Mouse (Mus musculus) cerebellum, adult 11-12 months (tissue): Measurements from ENCODE around the gene Ocel1.

Source experiments
- DNase-seq: peaks from one replicate; pipeline ENCODE4 v3.0.0; 2022

Gene Ocel1

DNA sequence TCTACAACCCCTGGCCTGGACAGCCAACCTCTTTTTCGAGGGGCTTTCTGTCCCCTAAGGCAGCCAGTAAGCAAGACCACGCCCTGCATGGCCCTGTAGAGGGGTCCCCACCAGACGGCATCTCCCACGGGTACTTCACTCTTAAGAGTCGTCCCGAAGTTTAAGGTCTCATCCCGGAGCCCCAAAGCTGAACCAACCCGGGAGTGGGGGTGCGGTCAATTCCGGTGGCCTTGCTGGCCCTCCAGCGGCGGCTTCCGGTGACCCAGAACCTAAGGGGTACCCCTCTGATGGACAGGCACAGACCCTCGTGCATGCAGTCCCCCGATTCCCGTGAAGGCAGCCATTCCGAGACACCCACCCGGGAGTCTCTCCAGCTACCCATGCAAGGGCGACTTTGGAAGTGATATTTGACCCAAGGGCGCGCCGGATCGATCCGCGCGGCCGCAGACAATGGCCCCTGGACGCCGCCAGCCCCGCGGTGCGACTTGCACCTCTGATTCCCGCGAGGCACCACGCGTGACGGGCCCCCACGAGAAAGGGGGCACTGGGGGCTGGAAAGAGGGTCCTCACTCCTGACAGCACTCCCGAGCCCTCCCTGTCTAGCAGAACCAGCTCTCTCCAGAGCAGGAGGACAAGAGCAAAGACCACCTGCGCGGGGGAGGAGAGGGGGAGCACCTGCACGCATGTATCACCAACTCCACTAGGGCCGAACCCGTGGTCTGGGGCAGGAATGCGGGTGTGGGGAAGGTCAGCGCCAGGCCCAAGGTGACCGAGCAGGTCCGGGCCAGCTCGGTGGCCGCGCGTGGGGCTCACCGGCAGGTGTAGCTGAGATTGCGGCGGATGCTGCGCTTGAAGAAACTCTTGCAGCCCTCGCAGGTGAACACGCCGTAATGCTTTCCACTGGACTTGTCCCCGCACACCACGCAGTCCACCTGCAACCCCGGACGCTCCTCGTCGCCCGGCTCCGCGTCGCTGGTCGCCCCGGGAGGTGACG, 9.4 kb downstream of the Ocel1 start:
- DNase-seq: peak; percentile 60

DNA sequence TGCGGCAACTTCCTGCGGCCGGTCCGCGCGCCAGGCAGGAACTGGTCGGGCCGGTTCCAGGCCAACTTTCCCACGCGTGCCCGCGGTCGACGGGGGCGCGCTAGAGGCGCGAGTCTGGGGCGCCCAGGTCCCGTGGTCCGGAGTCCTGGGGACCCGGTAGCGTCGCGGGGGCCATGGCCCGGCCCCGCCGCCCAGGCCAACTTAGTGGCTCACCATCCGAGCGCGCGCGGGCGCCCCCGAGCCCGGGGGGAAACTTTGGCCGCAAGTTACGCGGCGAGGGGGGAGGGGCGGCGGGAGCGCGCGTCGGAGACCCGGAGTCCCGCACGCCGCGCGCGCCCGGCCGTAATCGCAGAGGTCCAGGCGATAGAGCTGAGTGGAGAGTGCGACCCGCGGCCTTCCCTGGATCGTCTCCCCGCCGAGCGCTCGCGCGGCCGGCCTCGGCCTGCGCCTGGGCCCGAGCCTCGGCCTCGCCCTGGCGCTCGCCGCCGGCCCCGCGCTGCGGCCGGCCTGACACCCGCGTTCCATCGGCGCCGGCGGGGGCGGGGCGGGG, 10.4 kb downstream of the Ocel1 start, which contains the start of gene Nr2f6:
Nr2f6 (minus strand) TSS at position 540 of the 550 bp plus-strand sequence.
- DNase-seq: peak; percentile 72

DNA sequence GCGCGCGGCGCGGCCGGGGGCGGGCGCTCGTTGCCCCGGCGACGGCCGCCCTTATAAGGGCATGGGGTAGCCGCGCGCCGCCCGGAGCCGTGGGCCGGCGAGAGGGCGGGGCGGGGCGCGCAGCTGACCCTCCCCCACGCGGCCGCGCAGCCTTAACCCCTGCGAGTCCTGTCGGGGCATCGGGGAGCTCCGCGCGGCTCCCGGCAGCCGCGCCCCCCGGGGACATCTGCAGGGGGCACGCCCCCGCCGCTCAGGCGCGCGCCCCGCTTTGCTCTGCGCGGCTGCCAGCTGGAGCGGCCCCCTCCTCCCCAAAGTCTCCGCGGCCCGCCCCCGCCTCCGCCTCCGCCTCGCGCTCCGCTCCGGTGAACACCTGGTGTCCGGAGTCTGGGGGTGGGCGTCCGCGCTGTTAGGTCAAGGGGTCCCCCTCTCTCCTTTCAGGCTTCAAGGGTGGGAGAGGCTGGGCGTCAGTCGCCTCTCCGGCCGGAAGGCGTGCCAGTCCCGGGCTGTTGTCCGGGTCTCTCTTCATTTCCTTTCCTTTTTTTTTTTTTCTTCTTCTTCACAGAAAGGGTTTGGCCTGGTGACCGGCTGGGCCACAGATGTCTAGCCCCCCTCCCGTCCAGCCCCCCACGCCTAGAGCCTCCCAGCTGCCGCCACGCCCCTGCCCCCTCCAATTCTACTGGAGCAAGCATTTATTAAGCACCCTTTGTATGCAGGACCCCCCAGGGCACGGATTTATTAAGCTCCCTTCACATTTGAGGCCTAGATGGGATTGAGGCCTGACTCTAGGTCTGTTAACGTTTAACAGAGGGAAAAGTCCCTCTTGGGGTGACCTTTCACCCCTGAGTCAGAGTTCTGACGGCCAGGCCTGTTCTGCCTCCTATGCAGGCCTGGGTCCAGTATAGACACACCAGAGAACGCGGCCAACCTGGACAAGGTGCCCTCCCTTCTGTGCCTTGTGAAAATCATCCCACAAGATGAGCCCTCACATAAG, 11.2 kb downstream of the Ocel1 start:
- DNase-seq: peak; percentile 89

DNA sequence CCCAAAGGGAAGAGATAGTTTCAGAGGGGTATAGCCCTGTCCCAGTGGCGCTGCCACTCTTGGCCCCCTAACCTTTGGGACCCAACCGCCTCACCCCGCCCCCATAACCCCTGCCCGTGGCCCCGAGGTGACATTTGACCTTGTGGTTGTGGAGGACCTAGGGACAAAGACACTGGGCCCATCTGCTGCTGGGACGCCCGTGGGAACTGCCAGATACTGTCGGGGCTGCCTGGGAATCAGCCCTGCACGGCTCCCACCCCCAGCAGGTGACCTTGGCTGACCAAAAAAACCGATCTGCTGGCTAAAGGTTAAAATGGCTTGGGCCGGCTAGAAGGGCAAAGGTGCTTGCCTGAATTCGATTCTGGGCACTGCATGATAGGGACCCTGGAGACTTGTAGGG, 12.3 kb downstream of the Ocel1 start:
- DNase-seq: no peak

DNA sequence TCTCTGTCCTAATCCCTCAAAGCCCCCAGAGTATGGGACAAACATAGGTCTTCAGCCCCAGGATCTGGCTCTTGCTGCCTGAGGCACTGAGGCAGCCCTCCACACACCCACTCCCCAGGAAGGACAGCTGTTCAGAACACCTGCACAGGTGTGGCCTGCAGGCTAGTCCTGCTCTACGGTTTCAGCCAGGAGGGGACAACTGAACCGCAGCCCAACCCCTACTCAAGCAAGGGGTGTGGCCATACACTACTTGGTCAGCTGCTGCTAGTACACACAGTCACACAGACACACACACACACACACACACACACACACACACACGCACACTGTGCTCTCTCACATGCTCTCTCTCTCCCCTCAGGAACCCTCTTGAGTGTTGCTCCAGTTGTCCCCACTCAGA, 12.8 kb downstream of the Ocel1 start:
- DNase-seq: no peak

DNA sequence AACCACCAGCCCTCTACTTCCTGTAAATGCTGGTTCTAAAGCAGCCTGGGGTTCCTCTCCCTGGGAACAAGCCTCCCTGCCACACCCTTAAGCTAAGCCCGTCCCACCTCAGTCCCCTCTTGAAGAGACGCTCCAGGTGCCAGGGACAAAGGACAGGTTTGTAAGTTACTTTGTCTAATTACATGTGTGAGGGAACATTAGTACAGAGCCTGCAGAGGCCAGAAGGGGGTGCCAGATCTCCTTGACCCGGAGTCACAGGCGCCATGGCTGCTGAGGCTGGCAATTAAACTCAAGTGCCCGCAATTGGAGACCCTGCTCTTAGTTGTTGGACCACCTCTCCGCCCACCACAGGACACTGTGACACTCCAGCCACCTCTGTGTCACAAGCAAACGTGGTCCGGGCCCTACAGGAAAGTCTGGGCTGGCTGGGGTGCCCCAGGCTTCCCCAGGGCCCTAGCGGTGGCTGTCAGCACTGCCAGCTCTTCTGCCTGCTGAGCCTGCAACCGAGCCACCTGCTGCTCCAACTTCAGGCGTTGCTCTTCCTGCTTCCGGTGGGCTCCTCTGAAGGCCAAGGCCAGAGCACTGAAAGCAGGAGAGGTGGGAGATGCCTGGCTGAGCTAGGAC, 14.2 kb downstream of the Ocel1 start:
- DNase-seq: no peak

DNA sequence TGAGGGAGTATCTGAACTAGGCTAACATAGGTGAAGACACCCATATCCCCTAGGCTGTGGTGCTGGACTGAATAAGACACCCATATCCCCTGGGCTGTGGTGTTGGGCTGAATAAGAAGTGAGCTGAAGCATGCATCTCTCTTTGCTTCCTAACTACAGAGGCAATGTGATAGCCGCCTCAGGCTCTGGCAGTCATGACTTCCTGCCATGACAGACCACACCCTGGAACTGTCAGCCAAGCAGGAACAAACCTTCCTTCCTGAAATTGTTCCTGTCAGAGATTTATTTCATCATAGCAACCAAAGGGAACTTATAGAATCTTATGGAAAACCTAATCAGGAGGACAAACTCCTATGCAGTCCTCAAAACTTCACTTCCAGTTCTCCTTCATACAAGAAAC, 17.2 kb downstream of the Ocel1 start:
- no peak for DNase-seq

DNA sequence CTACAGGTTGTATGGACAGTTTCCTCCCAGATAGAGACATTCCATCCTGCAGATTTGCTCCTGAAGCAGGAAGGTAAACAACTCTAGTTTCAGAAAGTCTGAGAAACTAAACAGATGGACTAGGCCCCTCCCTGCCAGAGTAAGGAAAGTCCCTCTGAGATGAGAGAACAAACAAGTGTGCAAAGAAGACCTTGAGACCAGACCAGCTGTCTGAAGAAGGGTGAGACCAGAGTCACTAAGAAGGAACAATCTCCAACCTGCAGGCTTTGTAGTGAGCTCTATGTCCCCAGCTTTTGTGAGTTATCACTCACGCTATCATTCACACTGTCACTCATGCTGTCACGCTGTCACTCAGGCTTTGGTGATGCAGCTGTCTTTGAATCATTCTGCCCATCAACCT, 20.6 kb downstream of the Ocel1 start:
- no peak for DNase-seq

DNA sequence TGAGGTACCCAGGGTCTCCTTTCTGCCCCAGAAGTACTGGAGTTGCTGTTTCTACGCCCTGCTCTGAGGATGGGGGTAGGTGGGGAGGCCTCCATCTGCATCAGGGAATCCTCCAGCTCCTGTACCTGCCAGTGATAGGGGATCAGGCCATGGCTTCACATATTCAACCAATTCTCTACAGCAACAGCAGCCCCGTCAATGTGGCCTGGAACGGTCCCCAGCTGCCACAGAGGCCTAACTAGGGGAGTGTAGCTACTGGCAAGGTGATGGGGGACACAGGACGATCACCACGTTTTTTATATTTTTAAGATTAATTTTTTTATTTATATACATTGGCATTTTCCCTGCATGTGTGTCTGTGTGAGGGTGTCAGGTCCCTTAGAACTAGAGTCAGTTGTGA, 21.3 kb downstream of the Ocel1 start:
- DNase-seq: peak; percentile 10

DNA sequence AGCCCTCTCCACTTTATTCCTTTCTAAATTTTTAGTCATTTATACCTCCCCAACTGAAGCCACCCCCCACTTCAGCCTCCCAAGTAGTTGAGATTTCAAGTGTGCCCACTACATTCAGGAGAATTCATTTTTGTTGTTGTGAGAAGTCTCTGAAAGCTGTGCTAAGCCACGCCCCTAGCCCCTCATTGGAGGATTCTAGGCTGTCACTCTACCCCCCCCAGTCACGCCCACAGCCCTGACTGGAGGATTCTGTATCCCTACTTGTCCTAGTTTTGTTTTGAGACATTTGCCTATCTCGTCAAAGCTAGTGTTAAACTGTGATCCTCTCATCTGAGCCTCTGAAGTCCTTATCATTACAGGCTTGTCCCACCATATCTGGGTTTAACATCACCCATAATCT, 21.8 kb downstream of the Ocel1 start:
- DNase-seq: peak; percentile 29

DNA sequence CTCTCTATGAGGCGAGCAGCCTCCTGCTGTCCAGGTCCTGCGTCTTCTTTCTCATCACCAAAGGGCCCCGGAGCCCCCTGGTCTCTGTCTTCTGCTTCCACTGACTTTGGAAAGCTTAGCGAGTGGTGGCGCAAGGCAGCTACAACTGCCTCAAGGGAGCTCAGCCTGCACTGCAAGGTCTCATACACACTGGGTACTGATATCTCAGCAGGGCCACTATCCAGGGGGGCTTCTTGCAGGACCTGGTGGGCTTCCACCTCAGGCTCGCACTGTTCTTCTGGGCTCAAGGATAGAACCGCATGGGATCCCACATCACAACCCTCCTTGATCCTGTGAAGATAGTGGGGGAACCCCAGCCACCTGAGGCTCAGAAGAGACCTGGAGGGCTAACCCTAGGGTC, 23.4 kb downstream of the Ocel1 start:
- DNase-seq: no peak

DNA sequence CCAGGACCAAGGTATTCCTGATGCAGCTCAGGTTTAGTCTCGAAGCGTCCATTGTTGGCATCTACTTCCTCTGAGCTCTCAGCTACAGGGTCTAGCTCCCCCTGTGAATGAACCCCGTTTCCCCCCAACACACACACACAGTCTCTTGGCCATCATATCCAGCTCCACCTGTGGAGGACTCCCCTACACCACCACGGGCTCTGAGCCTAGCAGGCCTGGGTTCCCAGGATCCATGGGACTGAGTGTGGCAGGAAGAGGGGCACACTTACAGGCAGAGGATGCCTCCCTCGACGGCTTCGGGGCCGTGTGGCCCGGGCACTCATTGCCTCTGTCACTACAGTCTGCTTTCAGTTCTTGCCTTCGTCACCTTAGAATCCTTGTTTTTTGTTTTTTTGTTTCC, 24.0 kb downstream of the Ocel1 start:
- DNase-seq: no peak

DNA sequence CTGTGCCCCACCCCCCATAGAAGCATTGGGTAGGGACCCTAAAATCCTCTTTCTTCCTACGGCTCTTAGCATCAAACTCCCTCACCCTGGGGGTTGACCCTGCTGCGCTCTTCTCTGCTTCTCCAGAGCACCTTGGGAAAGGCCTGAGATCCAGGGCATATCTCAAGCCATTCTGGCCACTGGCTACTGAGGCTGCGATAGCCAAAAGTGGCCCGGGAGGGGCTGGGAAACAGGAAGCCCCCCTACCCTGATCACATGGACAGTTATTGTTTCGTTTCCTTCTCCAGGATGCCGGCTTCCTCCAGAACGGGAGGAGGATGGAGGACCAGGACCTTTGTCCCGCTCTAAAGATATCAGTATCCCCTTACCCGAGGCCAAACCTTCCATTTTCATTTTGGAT, 24.5 kb downstream of the Ocel1 start, which contains the start of gene Ushbp1:
Ushbp1 (minus strand) TSS at position 174 of the 400 bp plus-strand sequence.
- DNase-seq: no peak

DNA sequence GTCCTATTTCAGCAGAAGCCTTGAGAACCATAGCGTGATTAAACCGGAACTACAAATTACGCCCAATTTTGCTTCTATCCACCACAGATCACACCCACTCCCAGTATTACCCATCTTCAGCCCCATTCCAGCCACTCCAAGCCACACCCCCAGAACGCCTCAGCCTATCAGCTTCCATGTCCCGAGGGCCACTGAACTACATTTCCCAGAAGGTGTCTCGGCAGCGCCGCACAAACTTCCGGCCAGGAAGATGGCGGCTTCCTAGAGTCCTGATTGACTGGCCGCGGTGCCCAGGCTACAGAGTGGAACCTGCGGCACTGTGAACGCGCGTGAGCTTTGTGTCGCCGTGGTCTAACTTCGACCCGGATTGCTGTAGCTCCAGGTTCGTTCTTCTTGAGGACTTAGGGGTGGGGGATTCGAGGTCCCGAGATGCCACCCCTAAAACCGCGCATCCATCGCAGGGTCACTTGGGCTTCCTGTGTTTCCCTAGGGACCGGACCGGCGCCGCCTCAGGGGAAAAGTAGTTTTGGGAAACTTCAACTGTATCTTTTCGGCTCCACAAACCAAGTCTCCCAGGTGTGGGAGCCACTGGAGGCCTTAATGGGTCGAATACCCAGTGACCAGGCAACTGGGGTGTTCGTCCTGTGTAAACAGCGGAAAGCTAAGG, 25.7 kb downstream of the Ocel1 start, which contains the start of gene Babam1:
Babam1 (plus strand) TSS at position 223 of the 667 bp plus-strand sequence.
- DNase-seq: peak; percentile 97

DNA sequence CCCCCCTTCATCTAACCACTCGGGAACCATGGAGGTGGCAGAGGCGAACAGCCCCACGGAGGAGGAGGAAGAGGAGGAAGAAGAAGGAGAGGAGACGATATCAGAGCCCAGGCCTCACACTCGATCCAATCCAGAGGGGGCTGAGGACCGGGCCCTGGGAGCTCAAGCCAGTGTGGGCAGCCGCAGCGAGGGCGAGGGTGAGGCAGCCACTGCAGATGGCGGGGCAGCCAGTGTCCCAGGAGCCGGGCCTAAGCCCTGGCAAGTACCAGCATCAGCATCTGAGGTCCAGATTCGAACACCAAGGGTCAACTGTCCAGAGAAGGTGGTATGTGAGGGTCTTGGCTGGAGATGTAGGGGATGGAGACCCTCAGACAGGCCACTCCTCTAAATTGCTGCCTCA, 26.6 kb downstream of the Ocel1 start:
- no peak for DNase-seq

DNA sequence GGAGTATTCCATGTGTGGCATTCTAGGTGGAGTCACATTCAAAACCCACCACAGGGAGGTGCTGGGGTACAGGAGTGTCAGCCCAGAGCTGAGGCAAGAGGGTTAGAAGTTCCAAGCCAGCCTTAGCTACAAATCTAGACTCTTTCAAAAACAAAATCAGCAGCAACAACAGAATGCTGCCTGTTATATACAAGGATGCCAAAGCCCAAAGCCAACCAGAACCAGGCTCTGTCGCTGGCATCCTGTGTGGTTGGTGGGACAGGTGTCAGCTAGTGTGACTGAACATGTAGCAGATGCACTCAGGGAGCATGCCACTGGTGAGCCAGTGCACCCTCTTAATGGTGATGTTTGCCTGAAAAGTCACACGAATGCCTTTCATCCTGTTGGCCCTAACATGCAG, 29.7 kb downstream of the Ocel1 start:
- no peak for DNase-seq

DNA sequence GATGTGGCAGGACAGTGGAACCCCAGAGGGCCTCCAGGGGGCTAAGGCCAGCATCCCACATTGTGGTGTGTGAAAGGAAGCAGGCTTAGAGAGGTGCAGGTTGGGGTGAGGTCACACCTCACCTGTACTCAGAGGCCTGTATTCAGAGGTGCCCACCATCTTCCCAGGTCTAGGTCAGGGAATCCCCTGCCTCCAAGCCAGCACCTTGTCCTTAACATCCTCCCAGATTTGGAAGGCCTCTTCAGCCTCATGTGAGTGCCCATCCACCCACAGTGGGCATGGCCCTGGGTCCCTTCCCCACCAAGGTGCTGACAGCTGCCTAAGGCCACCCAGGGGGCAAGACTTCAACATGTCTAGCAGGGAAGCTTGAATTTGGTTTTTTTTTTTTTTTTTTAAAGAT, 30.4 kb downstream of the Ocel1 start:
- no peak for DNase-seq

DNA sequence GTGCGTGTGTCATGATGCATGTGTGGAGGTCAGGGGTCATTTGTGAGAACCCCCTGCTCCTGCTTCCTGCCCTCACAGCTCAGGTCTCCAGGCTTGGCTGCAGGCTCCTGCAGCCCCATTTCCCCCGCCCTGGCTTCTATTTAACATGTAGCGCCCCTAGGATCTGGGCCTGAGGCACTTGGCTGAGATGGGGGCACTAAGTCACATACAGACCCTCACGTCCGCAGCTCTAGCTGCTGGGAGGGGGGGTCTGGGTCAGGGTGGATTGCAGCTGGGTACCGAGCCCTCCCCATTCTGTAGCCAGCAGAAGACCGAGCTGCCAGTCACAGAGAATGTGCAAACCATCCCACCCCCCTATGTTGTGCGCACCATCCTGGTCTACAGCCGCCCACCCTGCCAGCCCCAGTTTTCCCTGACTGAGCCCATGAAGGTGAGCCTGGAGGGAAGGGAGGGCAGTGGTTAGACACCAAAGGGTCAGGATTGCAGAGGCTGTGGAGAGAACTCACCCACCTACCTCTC, 31.4 kb downstream of the Ocel1 start:
- DNase-seq: no peak

DNA sequence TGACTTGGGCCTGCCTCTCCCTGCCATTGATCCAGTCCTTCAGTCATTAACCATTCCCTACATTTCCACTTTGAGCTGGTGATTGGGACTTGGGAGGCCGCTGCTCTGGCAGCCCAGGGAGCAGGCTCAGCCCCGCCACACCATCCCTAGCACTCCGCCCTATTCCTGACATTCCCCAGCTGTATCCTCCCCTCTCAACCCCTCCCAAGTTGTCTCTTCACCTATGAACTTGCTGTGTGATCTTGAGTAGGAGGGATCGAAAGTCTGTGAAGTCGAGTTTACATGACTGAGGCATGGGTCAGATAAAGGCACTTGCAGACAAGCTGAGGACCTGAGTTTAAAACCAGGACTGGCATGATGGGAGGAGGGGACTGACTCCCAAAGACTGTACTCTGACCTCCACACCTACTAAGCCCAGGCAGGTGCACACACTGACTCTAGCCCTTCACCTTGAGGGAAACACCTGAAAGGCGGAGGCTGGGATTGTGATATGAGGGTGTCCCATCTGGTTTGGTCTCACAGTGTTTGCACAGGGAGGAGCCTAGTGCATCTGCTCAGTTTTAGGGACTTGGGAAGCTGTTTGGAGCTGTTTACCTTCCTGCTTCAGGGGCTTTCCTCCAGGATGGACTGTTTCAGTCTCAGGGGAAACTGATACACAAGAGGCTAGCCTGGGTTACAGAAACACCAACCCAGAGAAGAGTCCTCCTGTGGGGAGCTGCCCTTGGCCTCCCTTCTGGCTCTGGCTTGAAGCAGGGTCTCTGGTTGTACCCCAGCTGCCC, 32.2 kb downstream of the Ocel1 start:
- DNase-seq: no peak

DNA sequence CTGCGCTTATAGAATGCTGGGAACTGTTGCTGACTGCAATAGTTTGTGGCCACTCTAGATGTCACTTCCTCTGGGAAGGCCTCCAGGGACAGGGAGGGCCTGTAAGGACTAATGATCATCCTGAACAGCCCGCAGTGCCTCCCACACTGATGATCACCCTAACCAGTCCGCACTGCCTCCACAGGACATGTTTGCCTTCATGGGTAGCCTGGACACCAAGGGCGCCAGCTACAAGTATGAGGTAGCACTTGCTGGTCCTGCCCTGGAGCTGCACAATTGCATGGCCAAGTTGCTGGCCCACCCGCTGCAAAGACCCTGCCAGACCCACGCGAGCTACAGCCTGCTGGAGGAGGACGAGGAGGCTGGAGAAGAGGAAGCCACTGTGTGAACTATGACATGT, 32.9 kb downstream of the Ocel1 start:
- no peak for DNase-seq

DNA sequence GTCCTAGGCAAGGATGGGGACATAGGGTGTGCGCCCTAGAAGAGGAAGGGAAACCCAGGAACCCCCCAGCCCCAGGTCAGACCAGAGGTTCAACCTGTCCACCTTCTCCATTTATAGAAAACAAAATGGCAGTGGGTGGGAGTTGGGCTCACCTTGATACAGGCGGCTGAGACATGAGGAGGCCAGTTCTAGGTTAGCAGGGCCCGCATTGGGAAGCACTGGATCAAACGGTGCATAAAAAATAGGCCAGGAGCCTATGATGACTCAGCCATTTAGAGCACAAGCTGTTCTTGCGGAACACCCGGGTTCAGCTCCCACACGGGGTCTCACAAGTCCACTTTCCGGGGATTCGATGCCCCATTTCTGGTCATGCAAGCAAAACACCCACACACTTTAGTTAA, 33.9 kb downstream of the Ocel1 start:
- no peak for DNase-seq
